Mouse (Mus musculus) heart, postnatal 14 days (tissue): Measurements from ENCODE around the gene Endod1. TPM values are rescaled to one million over a fixed set of nuclear protein-coding genes. Genes with fewer than 3 reads are reported as not detected.

Source experiments
- DNase-seq, 2 experiments: peaks; one replicate each; pipeline ENCODE4 v3.0.0; 2021 to 2022
- intact Hi-C: fragments of 180-260 bp; cut with DNase I; formaldehyde crosslinking; loops from one replicate; pipeline ENCODE4 v1.15.1; 2025
- total RNA-seq, 2 experiments: library from RNA; stranded (reverse); gene quantifications; 2 replicates each; pipeline ENCODE4 v1.2.3; 2021

The Endod1 gene
- total RNA-seq, 2 experiments from 2014 or later = 9.4 to 11.4 TPM

DNA sequence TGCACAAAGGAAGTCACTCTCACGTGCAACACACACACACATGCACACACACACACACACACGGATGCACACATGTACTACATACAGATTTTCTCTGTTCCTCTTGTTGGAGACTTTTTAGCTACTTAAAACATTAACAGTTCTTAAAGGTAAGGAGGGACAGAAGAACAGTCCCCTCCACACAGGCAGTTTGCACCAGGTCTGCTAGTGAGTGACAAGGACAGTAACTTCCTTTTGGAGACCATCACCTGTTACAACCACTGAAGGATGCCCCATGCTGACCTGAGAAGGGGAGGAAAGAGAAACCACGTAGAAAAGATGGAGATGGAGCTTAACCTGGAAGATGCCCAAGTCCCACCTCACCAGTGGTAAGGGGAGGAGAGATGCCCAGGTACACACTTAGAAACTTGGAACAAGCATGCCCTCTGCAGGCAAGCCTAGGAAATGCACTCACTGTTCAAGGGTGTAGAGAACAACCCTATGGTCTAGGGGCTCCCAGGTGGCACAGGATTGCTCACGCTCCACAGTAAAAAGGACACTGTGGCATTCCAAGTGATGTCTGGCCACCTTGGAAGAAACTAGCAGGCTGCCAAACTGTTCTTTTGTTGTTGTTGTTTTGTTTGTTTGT, 39.2 kb downstream of the Endod1 start:
- intact Hi-C loops = loop anchor here (1.0 to 5.0 kb wide), 3 partner anchors 453 to 1110 kb away; no protein-coding TSS in a partner anchor
- peak; percentile 67 to 81 for DNase-seq

DNA sequence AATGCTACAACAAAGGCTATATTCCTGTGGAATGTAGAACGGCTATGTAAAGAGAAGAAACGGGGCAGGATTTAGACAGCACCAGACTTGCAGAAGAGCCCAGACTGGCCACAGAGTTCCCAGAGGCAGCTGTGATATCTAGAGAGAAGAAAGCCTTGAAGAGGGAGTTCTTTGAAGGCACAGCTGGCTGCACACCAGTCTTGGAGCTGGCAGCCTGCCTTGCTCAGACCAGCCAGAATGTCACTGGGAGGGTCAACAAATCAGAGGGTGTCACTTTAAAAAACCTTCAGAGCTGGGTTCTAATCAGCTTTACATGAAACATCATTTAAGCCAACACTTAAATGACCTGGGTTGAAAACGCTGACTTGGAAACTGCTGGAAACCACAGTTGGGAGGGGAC, 42.6 kb downstream of the Endod1 start:
- peak in 1 of 2 experiments; percentile 29 for DNase-seq
- intact Hi-C loops = no loop called here

DNA sequence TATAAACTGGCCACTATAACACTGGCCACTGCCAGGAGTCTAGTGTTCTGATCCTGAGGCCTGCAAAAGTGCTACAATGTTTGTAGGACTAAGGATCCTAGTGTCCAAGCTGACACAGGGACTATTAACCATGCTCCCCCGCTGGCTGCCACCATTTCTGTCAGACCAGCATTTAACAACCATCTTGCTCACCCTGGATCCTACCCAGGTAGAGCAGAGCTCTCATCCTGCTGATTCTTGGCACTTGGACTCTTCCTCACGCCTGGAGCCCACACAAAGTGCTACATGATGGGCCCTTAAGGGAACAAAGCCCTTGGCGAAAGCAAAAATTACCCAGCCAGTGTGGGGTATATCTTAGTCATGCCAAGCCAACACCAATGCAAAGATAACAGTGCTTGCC, 44.4 kb downstream of the Endod1 start:
- intact Hi-C loops = no loop called here
- DNase-seq = no peak

DNA sequence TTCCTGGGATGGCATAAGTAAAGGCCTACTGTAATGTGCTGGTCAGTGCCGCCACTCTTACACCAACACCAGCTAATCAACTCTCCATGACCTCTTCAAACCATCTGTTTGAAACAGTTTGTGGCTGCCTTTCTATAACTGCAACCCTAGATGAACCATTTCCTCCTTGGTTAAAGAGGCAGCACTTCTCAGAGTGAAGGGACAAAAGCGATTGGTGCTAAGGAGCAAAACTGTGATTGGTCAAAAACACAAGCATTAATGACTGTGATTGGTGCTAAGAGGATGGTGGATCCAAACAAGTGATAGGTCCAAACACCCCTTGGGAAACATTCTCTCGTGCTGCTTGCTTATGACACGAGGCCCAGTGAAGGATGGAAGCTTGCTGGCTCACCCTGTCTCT, 45.5 kb downstream of the Endod1 start:
- intact Hi-C loops = no loop called here
- DNase-seq = no peak

DNA sequence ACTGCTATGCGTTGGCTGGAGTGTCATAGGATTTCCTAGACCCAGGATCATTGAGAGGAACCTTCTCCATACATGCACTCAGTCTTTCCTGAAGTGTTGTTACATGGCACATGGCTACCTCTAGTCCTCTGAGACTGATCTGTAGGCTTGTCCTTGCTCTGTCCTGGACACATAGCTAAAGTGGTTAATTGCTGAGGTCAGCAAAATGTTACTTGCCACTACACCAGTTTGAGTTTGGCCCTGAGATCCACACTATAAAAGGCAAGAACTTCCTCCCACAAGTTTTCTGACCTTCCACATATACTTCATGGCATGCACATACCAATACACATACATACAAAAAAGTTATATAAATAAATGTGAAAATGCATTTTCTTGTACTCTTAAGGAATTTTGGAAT, 64.7 kb downstream of the Endod1 start:
- intact Hi-C loops = no loop called here
- no peak for DNase-seq

DNA sequence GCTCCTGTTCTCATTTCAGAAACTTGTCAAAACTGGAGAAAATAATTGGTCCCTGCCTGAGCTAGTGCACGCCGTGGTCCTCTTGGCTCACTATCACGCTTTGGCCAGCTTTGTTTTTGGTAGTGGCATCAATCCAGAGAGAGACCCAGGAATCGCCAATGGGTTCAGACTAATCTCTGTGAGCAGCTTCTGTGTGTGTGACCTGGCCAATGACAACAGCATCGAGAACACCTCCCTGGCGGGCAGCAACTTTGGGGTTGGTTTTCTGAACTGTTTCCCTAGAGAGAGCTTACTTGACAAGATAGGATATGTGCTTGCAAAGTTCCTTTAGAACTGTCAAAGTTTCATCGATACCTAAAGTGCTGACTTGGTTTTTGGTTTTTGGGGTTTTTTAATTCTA, 66.8 kb downstream of the Endod1 start:
- no peak for DNase-seq
- intact Hi-C loops = no loop called here

DNA sequence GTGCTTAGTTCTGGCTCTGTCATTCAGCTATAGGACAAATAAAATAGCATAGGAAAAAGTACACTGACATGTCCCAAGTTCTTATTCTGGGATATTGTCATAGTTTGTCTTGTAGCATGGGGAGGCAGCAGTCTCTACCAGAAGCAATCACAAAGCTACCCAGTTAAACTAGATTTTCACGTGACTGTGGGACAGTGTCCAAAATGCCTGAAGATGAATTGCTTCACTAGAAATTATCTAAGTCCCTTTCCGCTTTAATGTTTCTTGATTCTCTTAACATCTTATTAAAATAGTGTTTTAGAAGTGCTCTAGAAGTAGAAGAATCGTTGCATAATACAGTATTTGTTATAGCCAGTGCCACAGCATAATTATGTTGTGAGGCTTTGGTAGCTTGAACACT, 67.3 kb downstream of the Endod1 start:
- intact Hi-C loops = no loop called here
- no peak for DNase-seq

DNA sequence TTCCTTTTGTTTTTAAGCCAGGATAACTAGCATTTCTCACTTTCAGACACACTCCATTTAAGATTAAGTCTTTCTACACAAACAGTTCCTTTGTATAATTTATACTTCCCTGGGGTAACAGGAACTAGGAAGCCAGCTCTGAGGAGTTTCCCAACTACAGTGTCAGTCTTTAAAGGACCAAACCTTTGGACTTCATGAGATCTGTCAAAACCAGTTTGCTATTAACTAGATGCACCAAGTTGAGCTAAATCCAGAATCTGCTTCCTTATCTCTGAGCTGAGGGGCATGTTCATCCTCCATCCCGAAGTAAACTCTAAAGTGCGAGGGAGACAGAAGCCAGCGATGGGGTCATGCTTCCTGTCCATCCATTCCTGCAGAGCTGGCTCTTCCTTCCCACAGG, 74.0 kb downstream of the Endod1 start:
- no peak for DNase-seq
- intact Hi-C loops = no loop called here

DNA sequence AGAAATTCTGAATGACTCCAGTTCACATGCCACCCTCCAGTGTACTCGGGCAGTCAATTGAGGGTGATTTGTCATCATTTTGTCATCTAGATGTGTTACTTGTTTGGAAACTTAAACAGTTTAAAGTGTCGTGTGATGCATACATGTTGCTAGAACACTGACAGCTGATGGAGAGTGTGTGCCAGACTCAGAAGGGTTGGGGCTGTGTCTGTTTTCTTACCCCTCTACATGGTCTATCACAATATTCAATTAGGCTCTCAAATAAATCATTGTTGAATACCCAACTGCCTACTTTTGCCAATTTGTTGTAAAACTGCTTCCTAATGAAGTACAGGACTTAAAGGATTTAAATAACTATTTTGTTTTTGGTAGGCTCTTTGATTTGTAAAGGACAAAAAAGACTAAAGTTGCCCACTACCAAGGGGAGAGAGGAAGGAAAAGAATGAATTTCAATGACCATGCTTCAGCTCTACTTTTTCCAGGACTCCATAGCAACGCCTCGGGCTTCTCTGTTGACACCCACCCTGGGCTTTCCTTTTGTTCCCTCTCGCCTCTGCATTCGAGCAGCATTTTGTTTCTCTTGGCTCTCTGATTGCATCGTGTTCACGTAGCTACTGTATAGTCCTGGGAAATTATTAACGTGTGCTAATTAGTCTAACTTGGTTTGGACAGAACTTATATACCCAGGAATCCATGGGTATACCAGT, 76.9 kb downstream of the Endod1 start:
- intact Hi-C loops = no loop called here
- no peak for DNase-seq

Other genes with a start within 250 kb of the Endod1 start
- gene Sesn3, start 106.4 kb downstream of the Endod1 start, total RNA-seq = 10 to 100 TPM; 31.3 to 32.9 TPM
- not detected for gene Kdm4d, start 119.0 kb upstream of the Endod1 start, total RNA-seq
- 10 to 100 TPM; 67.3 to 69.4 TPM for gene Cwc15, start 119.1 kb upstream of the Endod1 start, total RNA-seq